Mouse (Mus musculus): ENCODE results near the gene Ttll9.

DNA sequence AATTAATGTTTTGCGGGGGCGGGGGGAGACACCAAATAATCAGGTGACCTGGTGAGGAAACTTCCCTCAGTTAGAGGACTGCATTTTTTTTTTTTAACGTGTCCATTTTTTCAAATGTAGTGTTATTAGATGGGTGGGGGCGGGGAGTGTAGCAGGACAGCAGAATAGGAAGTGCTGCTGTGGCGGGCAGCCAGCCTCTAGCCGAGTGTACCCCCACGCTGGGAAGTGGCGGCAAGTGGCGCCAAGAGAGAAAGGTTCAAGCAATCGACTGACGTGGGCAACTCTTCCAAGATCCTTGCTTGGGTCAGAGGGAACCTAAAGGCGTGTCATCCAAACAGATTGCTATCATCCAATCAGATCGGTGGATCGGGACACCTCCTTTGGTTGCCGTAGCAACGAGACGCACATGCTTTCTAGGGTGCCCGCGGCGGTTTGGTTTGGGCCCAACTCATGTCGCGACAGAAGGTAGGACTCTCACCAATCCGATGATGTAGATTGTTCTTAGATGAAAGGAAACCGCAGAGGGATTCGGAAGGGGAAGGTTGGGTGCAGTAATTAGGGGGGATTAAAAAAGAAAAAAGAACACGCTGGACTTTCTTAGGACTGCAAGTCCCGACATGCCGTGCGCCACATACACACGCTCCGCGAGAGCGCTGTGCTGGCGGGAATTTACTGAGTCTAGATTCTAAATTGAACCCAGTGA is at the start of gene Ttll9:
- TF ChIP-seq MYOG (IDR thresholded peaks at IDR 0.05; ENCODE audit: control insufficient read depth in 1 of 3, insufficient read depth in 1 of 3, insufficient read length in 2 of 3, low read depth in 2 of 3) (no peak), USF1 (IDR thresholded peaks at IDR 0.05; ENCODE audit: low read depth) (no peak), MAX (IDR thresholded peaks at IDR 0.05; ENCODE audit: low read depth) (no peak), POLR2A (IDR thresholded peaks at IDR 0.05; ENCODE audit: insufficient read length, low read depth) (no peak), MYOD1 (IDR thresholded peaks at IDR 0.05; ENCODE audit: control insufficient read depth in 1 of 3, insufficient read length in 2 of 3, low read depth in 2 of 3) (no peak), POLR2AphosphoS2 (IDR thresholded peaks at IDR 0.05; ENCODE audit: insufficient read length, low read depth) (no peak), E2F4 (IDR thresholded peaks at IDR 0.05; ENCODE audit: insufficient read depth) (no peak), TCF3 (IDR thresholded peaks at IDR 0.05; ENCODE audit: insufficient read length, low read depth) (no peak), CEBPB (IDR thresholded peaks at IDR 0.05; ENCODE audit: insufficient read depth, poor library complexity, severe bottlenecking) (no peak), TCF12 (IDR thresholded peaks at IDR 0.05; ENCODE audit: insufficient read depth, poor library complexity, severe bottlenecking) (no peak)
